Mouse (Mus musculus): ENCODE measurements around the gene Zim1. TPM values are rescaled to one million over a fixed set of nuclear protein-coding genes. Genes with fewer than 3 reads are reported as not detected.

Zim1 gene
- polyA plus RNA-seq, 1 experiment from 2014 or later: 0.90 TPM

DNA sequence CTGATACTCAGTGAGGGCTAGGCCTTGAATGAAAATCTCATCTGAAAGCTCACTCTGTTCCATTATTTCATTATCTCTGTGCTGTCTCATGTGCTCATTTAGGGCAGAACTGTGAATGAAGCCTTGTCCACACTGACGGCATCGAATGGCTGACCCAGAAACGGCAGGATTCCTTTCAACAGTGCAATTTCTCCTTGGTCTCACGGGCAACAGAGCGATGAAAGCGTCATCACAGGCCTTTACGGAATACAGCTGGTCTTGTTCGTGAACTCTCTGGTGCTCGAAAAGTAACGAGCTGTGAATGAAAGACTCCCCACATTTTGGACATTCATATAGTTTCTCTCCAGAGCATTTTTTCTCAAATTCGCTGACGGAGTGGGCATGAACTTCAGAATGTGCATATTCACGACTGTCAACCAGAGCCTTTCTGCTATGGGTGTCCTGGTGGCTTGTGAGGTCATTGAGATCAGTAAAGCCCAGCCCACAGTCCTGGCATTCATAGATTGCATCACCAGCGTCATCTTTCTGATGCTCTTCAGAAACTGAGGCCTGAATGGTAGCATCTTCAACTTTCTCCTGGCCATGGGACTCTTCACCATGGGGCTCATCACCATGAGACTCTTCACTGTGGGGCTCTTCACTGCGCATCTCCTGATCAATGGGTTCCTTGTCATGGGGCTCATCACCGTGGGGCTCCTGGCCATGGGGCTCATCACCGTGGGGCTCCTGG is 12.4 kb upstream of the Zim1 start:
- WGBS (ENCODE audit: insufficient replicate concordance): 84% methylated on average over 17 of the region's 17 CpGs
- DNase-seq (peak; percentile 10), ATAC-seq (no peak)
- Histone ChIP-seq H3K4me3 (ENCODE audit: low read depth, low read length) (no peak overlapping the region), H3K36me3 (replicated peaks; ENCODE audit: insufficient read depth, low read length) (peaks cover 17% of the 10 kb centered on the region), H3K27me3 (ENCODE audit: insufficient read depth, low read length) (no peaks in the 10 kb centered on the region), H3K9ac (replicated peaks) (no peak overlapping the region), H3K4me2 (ENCODE audit: low read depth, low read length) (no peak overlapping the region), H3K9me3 (ENCODE audit: low read length) (no peaks in the 10 kb centered on the region), H3K4me1 (ENCODE audit: insufficient read depth) (no peaks in the 10 kb centered on the region), H3K27ac (ENCODE audit: low read depth) (no peak overlapping the region)
- TF ChIP-seq EP300 (IDR thresholded peaks at IDR 0.05; ENCODE audit: low read depth): no peak
- no peak for TF ChIP-seq CTCF (IDR thresholded peaks at IDR 0.05; ENCODE audit: low read depth)

DNA sequence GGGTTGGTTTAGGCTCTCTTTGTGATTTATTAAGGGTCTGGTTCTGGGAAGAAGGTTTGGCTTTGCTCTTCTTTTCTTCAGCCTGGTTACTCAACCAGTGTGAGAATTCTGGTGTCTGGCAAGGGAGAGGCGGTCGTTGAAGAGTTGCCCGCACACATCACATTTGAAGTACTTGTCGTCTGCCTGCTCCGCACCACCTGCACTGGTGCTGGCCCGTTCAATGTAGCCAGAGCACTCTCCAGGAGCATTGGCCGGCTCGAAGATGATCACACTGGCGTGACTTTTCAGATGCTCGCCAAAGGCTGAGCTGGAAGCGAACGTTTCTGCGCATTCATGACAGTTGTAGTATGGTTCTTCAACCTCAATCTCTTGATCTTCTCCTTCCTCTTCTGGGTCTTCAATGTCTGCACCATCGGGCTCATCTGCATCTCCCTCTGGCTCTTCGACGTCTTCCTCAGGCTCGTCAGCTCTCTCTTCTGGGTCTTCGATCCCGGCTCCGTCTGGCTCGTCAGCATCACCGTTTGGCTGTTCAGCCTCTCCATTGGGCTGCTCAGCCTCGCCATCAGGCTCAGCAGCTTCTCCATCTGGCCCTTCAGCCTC is 11.3 kb upstream of the Zim1 start:
- H3K9ac ChIP-seq (replicated peaks): no peak overlapping the region
- no peaks in the 10 kb centered on the region for H3K27me3 ChIP-seq (ENCODE audit: insufficient read depth, low read length)
- TF ChIP-seq CTCF (IDR thresholded peaks at IDR 0.05; ENCODE audit: low read depth) (no peak), EP300 (IDR thresholded peaks at IDR 0.05; ENCODE audit: low read depth) (no peak)
- peak; percentile 10 for DNase-seq
- H3K9me3 ChIP-seq (ENCODE audit: low read length): no peaks in the 10 kb centered on the region
- peaks cover 17% of the 10 kb centered on the region for H3K36me3 ChIP-seq (replicated peaks; ENCODE audit: insufficient read depth, low read length)
- H3K27ac ChIP-seq (ENCODE audit: low read depth): no peak overlapping the region
- H3K4me3 ChIP-seq (ENCODE audit: low read depth, low read length): no peak overlapping the region
- 85% methylated on average over 23 of the region's 23 CpGs for whole genome bisulfite sequencing (ENCODE audit: insufficient replicate concordance)
- H3K4me2 ChIP-seq (ENCODE audit: low read depth, low read length): no peak overlapping the region
- no peaks in the 10 kb centered on the region for H3K4me1 ChIP-seq (ENCODE audit: insufficient read depth)
- ATAC-seq: no peak

DNA sequence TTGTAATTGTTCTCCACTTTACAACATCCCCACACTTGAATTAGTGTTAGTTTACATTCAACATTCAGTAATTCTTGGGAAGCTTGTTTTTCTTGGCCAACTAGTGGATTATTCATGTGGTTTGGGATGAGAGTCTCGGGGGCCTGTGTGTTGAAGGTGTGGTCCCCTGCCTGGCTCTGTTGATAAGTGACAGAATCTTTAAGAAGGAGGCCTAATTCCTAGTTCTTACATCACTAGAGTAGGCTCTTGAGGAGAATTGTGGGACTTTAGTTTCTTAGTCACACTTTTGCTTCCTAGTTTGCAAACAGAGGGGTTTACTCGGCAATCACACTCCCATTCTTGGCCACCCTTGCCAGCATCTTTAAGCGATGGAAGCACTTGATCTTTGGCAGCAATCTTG is 3.0 kb upstream of the Zim1 start:
- no peak overlapping the region for H3K9ac ChIP-seq (replicated peaks)
- no peaks in the 10 kb centered on the region for H3K4me1 ChIP-seq (ENCODE audit: insufficient read depth)
- H3K4me2 ChIP-seq (ENCODE audit: low read depth, low read length): no peak overlapping the region
- ATAC-seq: no peak
- 74% methylated on average over 3 of the region's 3 CpGs for WGBS (ENCODE audit: insufficient replicate concordance)
- DNase-seq: no peak
- H3K27ac ChIP-seq (ENCODE audit: low read depth): no peak overlapping the region
- no peak overlapping the region for H3K4me3 ChIP-seq (ENCODE audit: low read depth, low read length)
- TF ChIP-seq EP300 (IDR thresholded peaks at IDR 0.05; ENCODE audit: low read depth) (no peak), CTCF (IDR thresholded peaks at IDR 0.05; ENCODE audit: low read depth) (no peak)
- H3K27me3 ChIP-seq (ENCODE audit: insufficient read depth, low read length): no peaks in the 10 kb centered on the region
- H3K36me3 ChIP-seq (replicated peaks; ENCODE audit: insufficient read depth, low read length): no peaks in the 10 kb centered on the region
- no peaks in the 10 kb centered on the region for H3K9me3 ChIP-seq (ENCODE audit: low read length)

DNA sequence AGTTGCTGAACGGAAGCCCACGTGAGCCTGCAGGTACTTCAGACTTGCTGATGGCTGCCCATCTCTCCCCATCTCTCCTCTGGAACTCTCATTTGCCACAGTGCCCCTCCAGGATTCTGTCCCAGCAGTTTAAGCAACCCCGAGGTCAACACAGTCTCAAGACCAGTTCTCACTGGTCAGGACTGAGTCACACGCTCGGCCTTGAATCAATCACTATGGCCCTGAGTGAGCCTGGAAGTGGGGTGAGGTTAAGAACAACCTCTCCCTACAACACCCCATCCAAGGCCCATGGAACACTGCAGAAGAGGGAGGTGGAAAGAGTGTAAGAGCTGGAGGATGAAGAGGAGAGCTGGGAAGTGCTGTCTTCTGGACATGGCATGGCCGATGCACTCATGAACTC is 10.7 kb downstream of the Zim1 start:
- TF ChIP-seq EP300 (IDR thresholded peaks at IDR 0.05; ENCODE audit: low read depth): no peak
- no peak for TF ChIP-seq CTCF (IDR thresholded peaks at IDR 0.05; ENCODE audit: low read depth)
- H3K4me2 ChIP-seq (ENCODE audit: low read depth, low read length): no peak overlapping the region
- no peaks in the 10 kb centered on the region for H3K27me3 ChIP-seq (ENCODE audit: insufficient read depth, low read length)
- WGBS (ENCODE audit: insufficient replicate concordance): 82% methylated on average over 6 of the region's 6 CpGs
- no peaks in the 10 kb centered on the region for H3K36me3 ChIP-seq (replicated peaks; ENCODE audit: insufficient read depth, low read length)
- DNase-seq: no peak
- H3K9ac ChIP-seq (replicated peaks): no peak overlapping the region
- H3K4me1 ChIP-seq (ENCODE audit: insufficient read depth): no peaks in the 10 kb centered on the region
- no peaks in the 10 kb centered on the region for H3K9me3 ChIP-seq (ENCODE audit: low read length)
- H3K27ac ChIP-seq (ENCODE audit: low read depth): no peak overlapping the region
- no peak overlapping the region for H3K4me3 ChIP-seq (ENCODE audit: low read depth, low read length)
- no peak for ATAC-seq

DNA sequence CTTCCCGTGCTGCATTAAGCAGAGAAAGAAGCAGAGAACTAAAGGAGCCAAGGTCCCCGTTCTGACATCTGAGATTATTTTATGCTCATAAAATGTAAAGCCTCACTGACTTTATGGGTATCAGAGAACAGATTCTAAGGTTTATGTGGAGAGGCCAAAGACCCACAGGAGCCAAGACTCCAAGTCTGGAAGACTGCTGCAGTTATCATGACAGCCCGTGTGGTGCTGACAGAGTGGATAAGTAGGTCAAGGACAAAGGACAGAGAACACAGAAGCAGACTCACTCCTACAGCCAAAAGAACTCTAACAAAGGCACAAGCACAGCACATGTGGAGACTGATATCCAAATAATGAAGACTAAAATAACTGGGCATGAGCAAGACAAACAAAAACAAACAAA is 29.5 kb downstream of the Zim1 start:
- no peaks in the 10 kb centered on the region for H3K4me1 ChIP-seq (ENCODE audit: insufficient read depth)
- H3K27ac ChIP-seq (ENCODE audit: low read depth): no peak overlapping the region
- no peak overlapping the region for H3K9ac ChIP-seq (replicated peaks)
- H3K4me2 ChIP-seq (ENCODE audit: low read depth, low read length): no peak overlapping the region
- no peaks in the 10 kb centered on the region for H3K27me3 ChIP-seq (ENCODE audit: insufficient read depth, low read length)
- no peak for DNase-seq
- H3K36me3 ChIP-seq (replicated peaks; ENCODE audit: insufficient read depth, low read length): no peaks in the 10 kb centered on the region
- TF ChIP-seq EP300 (IDR thresholded peaks at IDR 0.05; ENCODE audit: low read depth): no peak
- TF ChIP-seq CTCF (IDR thresholded peaks at IDR 0.05; ENCODE audit: low read depth): no peak
- WGBS (ENCODE audit: insufficient replicate concordance): 55% methylated on average over 3 of the region's 3 CpGs
- no peaks in the 10 kb centered on the region for H3K9me3 ChIP-seq (ENCODE audit: low read length)
- ATAC-seq: no peak
- no peak overlapping the region for H3K4me3 ChIP-seq (ENCODE audit: low read depth, low read length)

DNA sequence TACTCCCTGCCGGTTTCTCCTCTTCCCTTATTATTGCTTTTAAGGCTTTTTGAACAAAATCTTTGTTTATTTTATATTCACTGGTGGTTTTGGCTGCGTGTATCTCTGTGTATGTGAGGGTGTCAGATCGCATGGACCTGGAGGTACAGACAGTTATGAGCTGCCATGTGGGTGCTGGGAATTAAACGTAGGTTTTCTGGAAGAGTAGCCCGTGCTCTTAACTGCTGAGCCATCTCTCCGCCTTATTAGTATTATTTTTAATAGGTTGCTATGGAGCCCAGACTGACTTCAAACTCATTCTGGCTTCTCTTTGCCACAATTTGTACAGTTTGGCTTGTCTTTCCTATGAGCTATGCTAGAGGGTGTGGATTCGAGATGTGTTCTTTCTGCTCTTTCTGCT is 32.8 kb downstream of the Zim1 start:
- WGBS (ENCODE audit: insufficient replicate concordance): 78% methylated on average over 7 of the region's 7 CpGs

More for the DNA sequence above, 32.8 kb downstream of the Zim1 start:
- Histone ChIP-seq H3K9ac (replicated peaks) (no peak overlapping the region), H3K27me3 (ENCODE audit: insufficient read depth, low read length) (no peaks in the 10 kb centered on the region), H3K36me3 (replicated peaks; ENCODE audit: insufficient read depth, low read length) (no peaks in the 10 kb centered on the region), H3K4me1 (ENCODE audit: insufficient read depth) (no peaks in the 10 kb centered on the region), H3K9me3 (ENCODE audit: low read length) (no peaks in the 10 kb centered on the region), H3K4me2 (ENCODE audit: low read depth, low read length) (no peak overlapping the region), H3K27ac (ENCODE audit: low read depth) (no peak overlapping the region), H3K4me3 (ENCODE audit: low read depth, low read length) (no peak overlapping the region)
- no peak for TF ChIP-seq CTCF (IDR thresholded peaks at IDR 0.05; ENCODE audit: low read depth)
- TF ChIP-seq EP300 (IDR thresholded peaks at IDR 0.05; ENCODE audit: low read depth): no peak
- DNase-seq (no peak), ATAC-seq (no peak)
